Mouse (Mus musculus): Measurements from ENCODE around the gene Iyd.
"Not testable (repeated sequence)": the region's sequence is repeated elsewhere in the genome, so short reads cannot be mapped to it uniquely, and the experiment has no call there.

Gene Iyd

DNA sequence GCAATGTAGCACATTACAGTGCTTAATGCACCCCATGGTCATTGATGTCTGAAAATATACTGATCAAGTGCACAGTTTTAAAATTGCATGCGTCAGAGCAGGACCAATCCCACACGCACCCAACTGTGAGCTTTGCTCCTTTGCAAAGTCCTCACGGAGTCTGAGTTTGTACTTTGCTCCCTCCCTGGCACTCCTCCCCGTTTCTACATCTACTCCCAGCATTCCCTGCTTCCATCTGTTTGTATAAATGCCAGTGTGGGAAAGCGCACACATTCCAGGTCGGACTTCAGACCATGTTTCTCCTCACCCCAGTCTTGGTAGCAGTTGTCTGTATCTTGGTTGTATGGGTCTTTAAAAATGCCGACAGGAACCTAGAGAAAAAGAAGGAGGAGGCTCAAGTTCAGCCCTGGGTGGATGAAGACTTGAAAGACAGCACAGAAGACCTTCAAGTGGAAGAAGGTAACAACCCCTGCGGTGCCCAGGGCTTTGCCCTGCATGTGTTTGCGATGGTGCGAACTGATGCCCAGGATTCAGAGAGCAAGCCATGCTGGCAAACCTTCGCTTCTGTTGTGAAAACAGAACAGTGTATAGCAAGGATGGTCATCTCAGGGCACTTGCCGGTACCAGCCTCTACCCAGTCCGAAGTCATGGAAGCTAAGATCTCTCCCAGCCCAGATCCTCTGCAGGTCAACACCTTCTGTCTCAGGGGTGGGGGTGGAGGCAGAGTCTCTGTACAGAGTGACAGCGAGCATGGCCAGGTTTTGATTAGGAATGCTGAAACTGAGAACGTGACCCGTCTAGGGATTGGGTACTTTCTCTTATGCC lies at the start of gene Iyd:
Gene Iyd, plus strand, starts transcription at position 238 of the 825 bp plus-strand sequence.
- no peak for DNase-seq (ENCODE audit: low spot score in 2 of 2)

- DNase-seq (ENCODE audit: low spot score in 2 of 2) = no peak
Measured at GRCm38 (mm10) chr10:3496791-3497190, 43.2 kb upstream of the Iyd start.

DNA sequence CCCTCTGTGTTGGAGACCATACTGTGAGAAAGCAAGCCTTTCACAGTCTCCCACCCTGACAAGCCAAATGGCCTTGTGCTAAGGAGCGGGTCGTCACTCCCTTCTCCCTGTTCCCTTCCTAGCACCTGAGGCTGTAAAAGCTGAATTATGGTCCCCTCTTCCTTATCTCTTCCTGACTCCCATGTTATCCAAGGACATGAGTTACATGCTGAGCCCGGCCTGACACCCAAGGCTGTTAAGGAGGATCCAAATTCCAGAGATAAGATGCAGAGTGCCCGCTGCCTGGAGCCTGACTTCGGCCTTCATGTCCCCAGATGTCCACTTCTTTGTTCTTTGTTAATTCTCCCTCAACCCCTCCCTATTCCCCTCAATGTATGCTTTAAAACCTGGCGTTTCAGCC lies 39.2 kb upstream of the Iyd start:
- not testable (repeated sequence) for DNase-seq (ENCODE audit: low spot score in 2 of 2)

DNA sequence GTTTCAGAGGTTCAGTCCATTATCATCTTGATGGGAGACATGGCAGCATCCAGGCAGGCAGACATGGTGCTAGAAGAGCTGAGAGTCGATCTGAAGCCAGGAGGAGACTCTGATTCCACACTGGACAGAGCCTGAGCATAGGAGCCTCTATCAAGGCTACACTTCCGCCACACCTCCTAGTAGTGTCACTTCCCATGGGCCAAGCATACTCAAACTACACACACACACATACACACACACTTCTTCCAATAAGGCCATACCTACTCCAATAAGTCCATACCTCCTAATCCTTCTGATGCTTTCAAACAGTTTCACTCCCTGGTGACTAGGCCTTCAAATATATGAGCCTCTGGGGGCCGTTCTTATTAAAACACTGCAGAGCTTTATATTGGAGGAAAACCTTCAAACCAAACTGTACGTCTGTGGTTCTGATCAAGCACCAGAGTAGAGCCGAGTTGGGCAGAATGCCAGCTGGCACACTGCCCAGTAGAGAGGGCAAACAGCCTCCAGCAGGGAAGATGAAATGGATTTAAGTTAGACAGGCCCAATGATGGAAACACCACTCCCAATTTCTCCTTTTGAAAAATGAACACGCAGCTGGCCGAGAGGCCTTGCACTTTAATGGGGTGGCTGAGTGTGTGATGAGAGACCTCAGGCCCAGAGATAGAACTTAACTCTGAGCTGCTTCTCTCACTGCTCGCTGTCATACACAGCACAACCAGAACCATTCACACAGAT lies 32.4 kb upstream of the Iyd start:
- peak; percentile 52 to 84 for DNase-seq (ENCODE audit: low spot score in 2 of 2)

DNA sequence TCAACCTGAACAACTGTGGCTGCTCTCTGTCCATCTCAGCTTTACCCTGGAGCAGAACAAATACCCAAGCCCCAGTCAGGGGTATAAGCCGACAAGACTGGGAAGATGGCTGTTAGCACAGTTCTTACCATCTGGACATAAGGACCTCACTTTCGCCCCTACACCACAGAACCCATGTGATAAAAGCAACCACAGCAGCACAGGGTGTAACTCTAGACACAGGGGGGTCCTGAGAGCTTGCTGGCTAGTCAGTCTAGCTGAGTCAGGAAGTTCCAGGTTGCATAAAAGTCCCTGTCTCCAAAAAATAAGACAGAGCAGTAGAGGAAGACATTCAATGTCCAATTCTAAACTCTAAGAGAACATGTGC lies 31.8 kb upstream of the Iyd start:
- DNase-seq (ENCODE audit: low spot score in 2 of 2) = no peak

DNA sequence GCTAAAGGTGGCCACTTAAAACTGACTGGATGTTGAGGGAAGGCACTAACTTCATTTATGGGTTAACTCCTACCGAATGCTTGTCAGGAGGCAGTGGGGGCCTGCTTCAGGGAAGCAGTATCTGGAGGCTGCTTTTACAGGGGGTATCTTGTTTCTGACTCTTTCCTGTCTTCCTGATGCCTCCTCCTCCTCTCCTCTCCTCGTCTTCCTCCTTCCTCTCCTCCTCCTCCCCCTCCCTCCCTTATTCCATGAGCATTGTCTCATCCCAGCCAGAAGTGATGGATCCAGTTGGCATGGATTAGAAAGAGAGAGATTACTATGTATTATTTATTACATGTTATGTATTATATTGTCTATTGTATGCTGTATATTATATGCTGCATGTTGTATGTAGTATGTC lies 31.3 kb upstream of the Iyd start:
- DNase-seq (ENCODE audit: low spot score in 2 of 2) = no peak

- no peak for DNase-seq (ENCODE audit: low spot score in 2 of 2)
Measured at GRCm38 (mm10) chr10:3509663-3510277, 30.3 kb upstream of the Iyd start.

GRCm38 (mm10) chr10:3510486-3510885 lies 29.6 kb upstream of the Iyd start:
- DNase-seq (ENCODE audit: low spot score in 2 of 2) = no peak

DNA sequence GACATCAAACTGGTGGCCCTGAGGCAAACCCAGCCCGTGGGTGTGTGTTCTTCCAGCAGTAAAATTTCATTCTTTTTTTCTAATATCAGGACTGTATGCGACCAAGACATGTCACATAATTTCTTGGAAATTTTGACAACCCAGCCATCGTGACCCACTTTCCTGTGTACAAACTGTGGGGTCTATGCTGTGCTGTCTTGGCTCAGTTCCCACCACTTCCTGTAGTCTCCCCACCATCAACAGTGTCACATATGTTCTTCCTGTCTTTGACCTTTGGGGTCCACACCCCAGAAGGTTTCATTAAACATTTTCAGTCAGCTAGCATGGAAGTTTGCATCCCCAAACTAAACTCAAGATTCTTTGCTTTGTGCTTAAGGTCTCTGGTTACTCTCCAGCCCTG lies 28.6 kb upstream of the Iyd start:
- no peak for DNase-seq (ENCODE audit: low spot score in 2 of 2)

- DNase-seq (ENCODE audit: low spot score in 2 of 2) = no peak
Measured at GRCm38 (mm10) chr10:3512620-3513305, 27.3 kb upstream of the Iyd start.

DNA sequence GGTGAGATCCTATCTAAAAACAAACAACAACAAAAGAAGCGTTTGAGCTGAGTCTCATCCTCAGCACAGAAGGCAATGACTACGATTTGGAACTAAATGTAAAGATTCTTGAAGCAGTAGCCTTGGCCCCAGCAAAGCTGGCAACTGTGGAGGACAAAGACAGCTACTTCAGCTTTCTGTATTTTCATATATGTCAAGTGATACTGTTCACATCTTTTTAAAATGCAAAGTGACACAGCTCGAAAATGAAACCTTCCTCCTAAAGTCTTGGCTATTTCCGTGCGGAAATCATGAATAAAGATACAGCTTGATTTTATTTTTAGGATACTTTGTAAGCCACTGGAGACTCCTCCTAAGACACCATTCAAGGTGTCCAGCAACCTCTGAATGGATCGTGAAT lies 26.1 kb upstream of the Iyd start:
- DNase-seq (ENCODE audit: low spot score in 2 of 2) = no peak

GRCm38 (mm10) chr10:3514634-3515033 lies 25.4 kb upstream of the Iyd start:
- no peak for DNase-seq (ENCODE audit: low spot score in 2 of 2)

- DNase-seq (ENCODE audit: low spot score in 2 of 2) = no peak
Measured at GRCm38 (mm10) chr10:3516442-3516841, 23.6 kb upstream of the Iyd start.

- no peak for DNase-seq (ENCODE audit: low spot score in 2 of 2)
Measured at GRCm38 (mm10) chr10:3523044-3523793, 16.8 kb upstream of the Iyd start.

DNA sequence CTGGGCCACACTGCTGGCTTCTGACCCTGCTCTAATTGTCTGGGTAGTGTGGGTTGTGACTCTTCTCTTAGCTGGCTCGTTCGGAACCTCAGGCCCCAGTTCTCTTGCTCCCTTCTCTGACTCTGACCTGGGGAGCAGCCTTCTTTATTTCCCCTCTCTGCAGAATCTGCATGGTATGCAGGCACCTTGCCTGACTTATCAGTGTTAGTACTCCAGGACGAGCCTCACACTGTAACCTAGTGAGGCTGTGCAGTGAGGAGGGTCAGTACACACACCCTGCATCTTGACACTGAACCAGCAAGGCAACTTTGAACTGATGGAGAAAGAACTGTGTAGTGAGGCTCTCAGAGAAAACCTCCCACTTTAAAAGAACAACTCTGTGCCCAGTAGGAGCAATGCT lies 15.5 kb upstream of the Iyd start:
- no peak for DNase-seq (ENCODE audit: low spot score in 2 of 2)

DNA sequence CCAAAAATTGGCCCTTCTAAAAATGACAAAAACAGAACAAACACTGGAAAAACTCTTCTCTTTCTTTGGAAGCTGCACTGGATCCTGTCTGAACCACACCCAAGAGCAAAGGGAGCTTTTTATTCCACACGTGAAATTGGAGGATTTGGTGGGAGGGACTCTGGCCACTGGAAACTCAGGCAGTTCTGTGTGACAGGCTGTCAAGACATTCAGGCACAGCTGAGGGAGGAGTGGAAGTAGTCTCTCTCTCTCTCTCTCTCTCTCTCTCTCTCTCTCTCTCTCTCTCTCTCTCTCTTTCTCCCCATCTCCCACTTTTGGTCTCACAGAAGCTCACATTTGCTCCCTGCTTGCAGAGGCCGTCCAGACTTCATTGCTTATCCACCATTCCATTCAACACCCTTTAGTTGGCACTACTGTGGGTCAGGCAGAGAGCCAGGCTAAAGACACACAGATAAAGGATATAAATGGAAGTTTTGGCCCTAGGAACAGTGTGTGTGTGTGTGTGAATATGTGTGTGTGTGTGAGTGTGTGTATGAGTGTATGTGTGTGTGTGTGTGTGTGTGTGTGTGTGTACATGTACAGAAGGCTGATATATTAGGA lies 14.5 kb upstream of the Iyd start:
- DNase-seq (ENCODE audit: low spot score in 2 of 2) = no peak

DNA sequence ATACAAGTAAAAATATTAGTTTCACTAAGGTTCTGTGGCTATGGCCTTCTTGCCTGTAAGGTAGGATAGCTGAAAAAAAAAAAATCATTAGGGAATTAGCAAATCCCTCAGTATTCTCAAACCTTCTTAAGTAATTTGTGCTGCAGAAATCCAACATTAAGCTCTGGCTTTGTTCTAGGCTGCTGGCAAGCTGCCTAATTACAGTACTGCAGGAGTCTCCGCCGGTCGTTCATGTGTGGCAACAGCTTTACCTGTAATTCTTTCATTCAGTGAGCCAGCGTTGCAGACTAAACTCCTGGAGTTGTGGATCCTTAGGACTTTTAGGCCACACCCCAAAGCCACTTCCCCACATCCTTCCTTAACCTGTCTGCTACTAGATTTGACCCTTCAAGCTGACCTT lies 10.2 kb upstream of the Iyd start:
- no peak for DNase-seq (ENCODE audit: low spot score in 2 of 2)

GRCm38 (mm10) chr10:3530661-3531060 lies 9.4 kb upstream of the Iyd start:
- no peak for DNase-seq (ENCODE audit: low spot score in 2 of 2)

GRCm38 (mm10) chr10:3531375-3531774 lies 8.7 kb upstream of the Iyd start:
- peak in 1 of 2 experiments; percentile 29 for DNase-seq (ENCODE audit: low spot score in 2 of 2)

GRCm38 (mm10) chr10:3534445-3534844 lies 5.6 kb upstream of the Iyd start:
- DNase-seq (ENCODE audit: low spot score in 2 of 2) = no peak

GRCm38 (mm10) chr10:3536361-3536760 lies 3.7 kb upstream of the Iyd start:
- no peak for DNase-seq (ENCODE audit: low spot score in 2 of 2)

Measured in urinary bladder, postnatal 4 days (tissue).